Mouse (Mus musculus): ENCODE results near the gene Scai.
A peak's percentile ranks its signal among the peaks of the same experiment; 100 is the strongest.

The Scai gene

DNA sequence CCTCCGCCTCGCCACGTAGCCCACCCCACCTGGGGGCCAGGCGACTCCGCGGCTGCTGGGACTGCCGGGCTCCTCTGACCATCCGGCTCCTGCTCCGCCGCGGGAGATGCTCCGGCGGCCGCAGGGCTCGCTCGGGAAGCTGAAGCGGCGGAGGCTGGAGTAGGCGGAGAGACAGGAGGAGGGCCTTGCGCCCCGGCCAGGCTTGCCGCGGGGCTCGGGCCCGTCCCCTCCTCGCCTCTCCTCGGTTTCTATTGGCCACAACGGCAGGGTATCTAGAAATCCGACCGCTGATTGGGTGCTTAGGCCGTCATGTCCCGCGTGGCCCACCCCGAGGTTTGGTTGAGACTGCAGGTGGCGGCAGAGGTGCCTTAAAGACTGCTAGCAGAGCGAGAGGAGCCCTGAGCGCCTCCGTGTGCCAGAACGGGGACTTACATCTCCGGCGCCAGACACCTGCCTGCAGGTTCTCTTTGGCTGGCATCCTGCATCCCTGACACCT, at the start of gene Scai:
Gene Scai, minus strand, starts transcription at position 174 of the 496 bp plus-strand sequence.
- peak; percentile 97 to 98 for DNase-seq (ENCODE audit: low spot score in 2 of 2)

GRCm38 (mm10) chr2:39226731-39227130, 36.2 kb upstream of the Scai start:
- no peak for DNase-seq (ENCODE audit: low spot score in 2 of 2)

DNA sequence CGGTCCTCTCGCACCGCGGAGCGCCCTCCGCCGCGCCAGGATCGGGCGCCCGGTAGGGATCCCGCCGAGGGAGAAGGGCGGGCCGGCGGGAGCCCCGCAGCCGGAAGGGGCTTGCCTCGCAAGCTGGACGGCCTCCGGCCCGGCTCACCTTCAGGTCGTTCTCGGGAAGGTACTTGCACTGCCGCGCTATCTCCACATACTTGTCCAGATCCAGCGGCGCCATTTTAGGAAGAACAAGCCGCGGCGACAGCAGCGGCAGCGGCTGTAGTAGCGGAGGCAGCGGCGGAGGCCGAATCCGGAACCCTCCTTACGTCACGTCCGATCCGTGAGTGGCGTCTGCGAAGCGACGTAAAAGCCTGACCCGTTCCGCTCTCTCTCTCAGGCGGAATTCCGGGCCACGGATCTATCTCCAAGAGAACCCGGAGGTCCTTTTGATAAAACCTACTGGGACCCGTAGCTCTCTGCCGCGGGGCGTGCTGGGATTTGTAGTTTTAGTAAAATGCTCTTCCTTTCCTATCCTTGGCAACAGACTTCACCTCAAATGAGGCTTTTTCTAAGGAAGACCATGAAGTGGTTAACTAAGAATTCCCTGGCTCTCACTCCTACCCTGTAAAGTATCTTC, 35.6 kb upstream of the Scai start, which contains the start of gene Ppp6c:
Gene Ppp6c, minus strand, starts transcription at position 433 of the 622 bp plus-strand sequence.
- DNase-seq (ENCODE audit: low spot score in 2 of 2) = peak; percentile 90 to 92

GRCm38 (mm10) chr2:39225331-39226018, 34.9 kb upstream of the Scai start:
- peak in 1 of 2 experiments; percentile 40 for DNase-seq (ENCODE audit: low spot score in 2 of 2)

DNA sequence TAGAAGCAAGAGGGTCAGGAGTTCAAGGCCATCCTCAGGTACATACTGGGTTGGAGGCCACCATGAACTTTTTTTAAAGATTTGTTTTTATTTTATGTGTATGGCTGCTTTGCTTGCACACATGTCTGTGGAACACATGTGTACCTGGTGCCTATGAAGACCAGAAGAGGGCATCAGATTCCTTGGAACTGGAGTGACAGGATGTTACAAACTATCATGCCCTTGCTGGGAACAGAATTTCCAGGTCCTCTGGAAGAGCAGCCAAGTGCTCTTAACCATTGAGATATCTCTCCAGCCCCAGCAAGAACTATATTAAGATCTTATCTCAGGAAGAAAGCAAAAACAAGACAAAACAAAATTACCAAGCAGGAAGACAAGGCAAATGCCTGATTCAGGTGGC, 34.1 kb upstream of the Scai start:
- no peak for DNase-seq (ENCODE audit: low spot score in 2 of 2)

- DNase-seq (ENCODE audit: low spot score in 2 of 2) = no peak
These were observed 29.5 kb upstream of the Scai start for GRCm38 (mm10) chr2:39220010-39220409.

- no peak for DNase-seq (ENCODE audit: low spot score in 2 of 2)
These were observed 28.5 kb upstream of the Scai start for GRCm38 (mm10) chr2:39219034-39219433.

DNA sequence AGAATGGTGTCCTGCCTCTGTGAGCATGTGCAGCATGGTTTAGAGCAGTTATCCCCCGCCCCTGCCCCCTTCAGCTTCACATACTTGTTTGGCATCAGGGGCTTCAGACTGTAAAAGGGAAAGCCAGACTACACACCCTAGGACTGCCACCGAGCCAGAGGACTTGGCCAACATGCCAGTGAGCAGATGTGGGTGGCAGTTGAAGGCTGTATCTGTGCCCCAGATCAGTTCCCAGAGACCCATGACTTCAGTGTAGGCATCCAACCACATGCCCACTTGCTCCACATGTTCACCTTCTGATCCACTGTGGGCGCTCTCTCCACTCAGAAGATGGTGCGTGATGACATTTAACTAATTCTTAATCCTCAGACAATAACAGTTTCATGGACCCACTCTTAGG, 26.6 kb upstream of the Scai start:
- DNase-seq (ENCODE audit: low spot score in 2 of 2) = no peak

GRCm38 (mm10) chr2:39210738-39211137, 20.2 kb upstream of the Scai start:
- no peak for DNase-seq (ENCODE audit: low spot score in 2 of 2)

GRCm38 (mm10) chr2:39203359-39203758, 12.8 kb upstream of the Scai start:
- no peak for DNase-seq (ENCODE audit: low spot score in 2 of 2)

DNA sequence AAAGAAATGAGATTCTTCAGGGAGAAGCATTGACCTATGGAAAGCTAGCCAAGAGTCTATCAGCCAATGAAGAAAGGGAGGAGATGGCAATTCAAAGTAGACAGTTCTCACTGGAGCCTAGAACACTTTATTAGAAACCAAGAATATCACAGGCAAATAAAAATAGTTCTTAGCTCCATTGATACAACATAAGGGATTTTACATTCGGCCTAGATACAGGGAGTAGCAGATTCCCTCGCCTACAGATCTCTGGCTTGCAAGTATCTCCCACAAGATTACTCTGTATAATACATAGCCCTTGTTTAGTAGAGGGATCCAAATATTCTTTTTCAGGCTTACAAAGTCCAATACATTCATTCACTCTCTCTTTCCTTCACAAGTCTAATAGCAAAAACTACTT, 4.3 kb upstream of the Scai start:
- no peak for DNase-seq (ENCODE audit: low spot score in 2 of 2)

DNA sequence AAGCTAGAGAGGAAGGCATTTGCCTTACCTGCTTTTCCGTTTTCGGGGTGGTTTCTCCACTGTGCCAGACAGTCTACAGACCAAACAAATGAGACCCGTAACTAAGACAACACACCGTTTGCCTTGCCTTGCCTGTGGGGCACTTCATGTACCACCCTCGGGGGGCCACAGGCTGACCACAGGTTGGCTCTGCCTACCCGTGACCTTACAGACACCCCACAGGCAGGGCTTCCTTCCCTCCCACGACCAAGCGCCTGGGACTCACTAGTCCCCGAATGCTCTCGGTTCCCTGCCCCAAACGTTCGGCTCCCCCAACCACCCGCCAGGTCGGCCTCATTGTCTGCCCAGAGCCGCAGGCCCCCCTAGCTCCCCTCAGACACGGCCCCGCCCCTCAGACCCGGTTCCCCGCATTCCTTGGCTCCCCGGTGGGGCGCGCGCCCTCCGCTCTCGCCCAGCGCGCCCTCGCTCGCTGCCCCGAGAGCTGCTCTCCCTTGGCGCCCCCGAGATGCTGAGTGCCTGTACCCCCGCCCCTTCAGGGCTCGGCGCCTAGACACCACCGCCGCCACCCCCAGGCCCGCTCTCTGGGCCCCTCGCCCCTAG, 473 bp downstream of the Scai start:
- no peak for DNase-seq (ENCODE audit: low spot score in 2 of 2)

- no peak for DNase-seq (ENCODE audit: low spot score in 2 of 2)
These were observed 4.6 kb downstream of the Scai start for GRCm38 (mm10) chr2:39185942-39186341.

GRCm38 (mm10) chr2:39183587-39183986, 6.9 kb downstream of the Scai start:
- DNase-seq (ENCODE audit: low spot score in 2 of 2) = no peak

DNA sequence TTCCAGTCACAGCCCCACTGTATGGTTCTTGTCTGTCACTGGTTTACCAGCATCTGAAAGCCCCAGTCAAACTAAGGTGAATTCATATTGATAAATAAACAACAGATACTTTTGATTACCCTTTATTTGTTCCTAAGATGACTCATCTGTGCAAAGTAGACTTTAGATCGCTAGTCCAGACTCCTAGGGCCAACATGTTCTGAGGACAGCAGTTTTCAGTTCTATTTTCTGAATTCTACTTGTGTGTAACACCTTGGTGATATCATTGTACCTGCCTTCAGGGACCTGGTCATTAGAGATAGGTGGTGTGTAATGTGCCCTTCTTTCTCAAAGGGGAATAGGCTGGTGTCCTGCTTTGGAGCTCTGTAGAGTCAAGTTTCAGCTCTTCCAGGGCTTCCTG, 29.5 kb downstream of the Scai start:
- DNase-seq (ENCODE audit: low spot score in 2 of 2) = no peak

DNA sequence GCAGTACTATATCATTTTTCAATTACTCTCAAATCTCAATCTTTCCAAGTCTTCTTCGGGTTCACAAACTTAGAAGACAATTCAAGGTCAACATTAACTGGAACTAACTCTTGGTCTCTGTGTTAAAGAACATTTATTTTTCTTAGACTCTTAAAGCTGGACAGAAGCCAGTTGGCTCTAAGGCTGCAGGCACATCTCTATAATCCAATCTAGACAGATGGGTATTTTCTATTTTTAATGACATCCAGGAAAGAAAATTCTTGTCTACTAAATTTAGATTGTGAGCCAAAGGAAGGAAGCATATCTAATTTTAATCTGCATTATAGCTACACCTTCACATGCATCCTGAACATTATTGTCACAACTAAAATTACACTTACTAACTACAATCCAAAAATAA, 32.6 kb downstream of the Scai start:
- DNase-seq (ENCODE audit: low spot score in 2 of 2) = no peak

GRCm38 (mm10) chr2:39156821-39157220, 33.7 kb downstream of the Scai start:
- no peak for DNase-seq (ENCODE audit: low spot score in 2 of 2)

DNA sequence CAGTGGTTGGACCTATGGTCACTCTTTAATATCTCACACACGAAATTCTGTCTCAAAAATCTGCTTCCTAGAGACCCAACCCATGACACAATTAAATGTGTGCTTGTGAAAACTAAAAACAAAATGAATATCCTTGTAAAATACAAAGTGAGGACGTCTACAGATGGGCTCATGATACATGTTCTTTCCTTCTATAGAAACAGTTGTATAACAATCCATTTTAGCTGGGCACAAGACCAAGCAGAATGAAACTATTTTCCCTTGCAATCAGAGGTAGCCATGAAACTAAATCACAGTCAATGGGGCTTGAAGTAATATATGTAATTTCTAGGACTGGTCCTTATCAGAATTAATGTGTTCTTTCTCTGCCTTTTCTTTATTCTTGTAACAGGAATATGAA, 39.6 kb downstream of the Scai start:
- no peak for DNase-seq (ENCODE audit: low spot score in 2 of 2)

- DNase-seq (ENCODE audit: low spot score in 2 of 2) = no peak
These were observed 42.5 kb downstream of the Scai start for GRCm38 (mm10) chr2:39148075-39148474.

DNA sequence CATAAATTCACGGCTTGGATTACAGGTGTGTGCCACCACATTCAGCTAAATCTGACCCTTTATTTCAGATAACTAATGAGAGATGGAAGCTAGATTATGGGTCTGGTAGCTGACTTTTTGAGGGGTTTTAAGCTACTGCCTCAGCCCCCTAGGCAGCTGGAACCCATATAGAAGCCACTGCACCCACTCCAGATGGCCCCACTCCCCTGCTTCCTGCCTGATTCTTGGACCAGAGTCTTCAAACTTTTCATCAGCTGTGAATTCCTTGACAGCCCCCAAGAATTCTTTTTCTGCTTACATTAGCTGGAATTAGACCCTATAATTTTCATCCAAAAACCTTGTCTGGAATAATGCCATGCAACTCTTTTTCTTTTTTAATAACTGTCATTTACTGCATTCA, 44.1 kb downstream of the Scai start:
- no peak for DNase-seq (ENCODE audit: low spot score in 2 of 2)

DNA sequence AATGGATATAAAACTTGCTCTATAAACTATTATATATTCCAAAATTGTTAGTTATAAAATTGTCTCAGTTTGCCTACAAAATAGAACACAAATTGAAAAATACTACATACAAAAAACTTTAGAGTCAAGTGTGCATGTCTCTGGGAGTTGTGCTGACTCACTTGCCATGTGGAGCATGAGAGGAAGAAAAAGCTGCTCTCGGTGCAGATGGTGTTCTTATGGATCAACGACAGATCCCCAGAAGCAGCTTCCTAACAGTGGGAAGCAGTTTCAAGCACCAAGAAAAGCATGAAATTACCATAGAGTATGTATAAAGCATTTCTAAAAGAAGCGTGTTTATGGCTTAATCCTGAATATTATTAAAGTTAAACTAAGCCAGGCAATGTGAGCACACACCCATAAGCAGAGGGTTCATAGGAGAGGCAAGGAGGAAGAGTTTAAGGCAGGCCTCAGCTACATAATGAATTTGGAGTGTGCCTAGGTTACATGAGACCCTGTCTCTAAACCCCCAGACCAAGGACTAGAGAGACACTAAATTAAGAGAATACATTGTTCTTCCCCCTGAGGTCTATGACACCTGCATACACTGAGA, 48.1 kb downstream of the Scai start:
- no peak for DNase-seq (ENCODE audit: low spot score in 2 of 2)

GRCm38 (mm10) chr2:39140586-39141455, 49.7 kb downstream of the Scai start:
- no peak for DNase-seq (ENCODE audit: low spot score in 2 of 2)
